Mouse (Mus musculus): ENCODE data around the gene Tbl3. TPM values are rescaled to one million over a fixed set of nuclear protein-coding genes. Genes with fewer than 3 reads are reported as not detected.

Tbl3 gene
- polyA plus RNA-seq, 1 experiment from 2014 or later: 25.2 TPM

- Histone ChIP-seq H3K9ac (ENCODE audit: low read depth, low read length) (peak overlapping the region; percentile 71), H3K27me3 (replicated peaks; ENCODE audit: control insufficient read depth, insufficient read depth, low read length) (peaks cover 3% of the 10 kb centered on the region; the same call in 1 of the 2 replicates), H3K9me3 (ENCODE audit: control insufficient read depth) (no peaks in the 10 kb centered on the region), H3K36me3 (ENCODE audit: control insufficient read depth, insufficient read depth) (peaks cover 19% of the 10 kb centered on the region; the same call in 1 of the 2 replicates), H3K4me1 (replicated peaks; ENCODE audit: control insufficient read depth, insufficient read depth, low read length) (no peaks in the 10 kb centered on the region), H3K4me2 (replicated peaks; ENCODE audit: low read depth) (peak overlapping the region; percentile 82), H3K4me3 (ENCODE audit: low read depth, low read length) (peak overlapping the region; percentile 86), H3K27ac (ENCODE audit: low read depth, low read length) (peak overlapping the region; percentile 89)
- no peak for TF ChIP-seq CTCF (IDR thresholded peaks at IDR 0.05; ENCODE audit: low read depth)
- ATAC-seq: no peak
- 4% methylated on average over 51 of the region's 51 CpGs for WGBS
Observed at GRCm38 (mm10) chr17:24695326-24696010, 12.0 kb downstream of the Tbl3 start.

DNA sequence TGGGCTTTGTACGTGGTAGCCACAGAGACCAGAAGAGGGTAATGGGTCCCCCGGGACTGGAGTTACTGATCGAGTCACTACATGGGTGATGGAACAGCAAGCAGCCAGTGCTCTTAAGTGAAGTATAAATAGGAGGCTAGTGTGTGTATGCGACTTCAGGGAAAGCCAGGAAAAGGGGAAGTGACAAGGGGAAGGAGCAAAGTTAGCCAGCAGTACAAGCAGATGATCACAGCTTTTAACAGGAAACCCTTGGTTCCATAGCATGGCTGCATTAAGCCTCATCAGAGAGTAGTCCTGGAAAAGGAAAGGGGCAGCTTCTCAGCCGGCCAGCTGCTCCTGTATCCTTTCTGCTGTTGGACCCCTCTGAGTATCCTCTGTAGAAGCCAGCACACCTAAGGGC, 15.1 kb downstream of the Tbl3 start:
- Histone ChIP-seq H3K4me1 (replicated peaks; ENCODE audit: control insufficient read depth, insufficient read depth, low read length) (peaks cover 6% of the 10 kb centered on the region; the same call in 1 of the 2 replicates), H3K9me3 (ENCODE audit: control insufficient read depth) (no peaks in the 10 kb centered on the region), H3K27ac (ENCODE audit: low read depth, low read length) (no peak overlapping the region), H3K4me3 (ENCODE audit: low read depth, low read length) (no peak overlapping the region), H3K9ac (ENCODE audit: low read depth, low read length) (no peak overlapping the region), H3K4me2 (replicated peaks; ENCODE audit: low read depth) (no peak overlapping the region), H3K27me3 (replicated peaks; ENCODE audit: control insufficient read depth, insufficient read depth, low read length) (peaks cover 33% of the 10 kb centered on the region), H3K36me3 (ENCODE audit: control insufficient read depth, insufficient read depth) (peaks cover 10% of the 10 kb centered on the region; the same call in 1 of the 2 replicates)
- ATAC-seq: no peak
- TF ChIP-seq CTCF (IDR thresholded peaks at IDR 0.05; ENCODE audit: low read depth): no peak
- 83% methylated on average over 5 of the region's 5 CpGs for WGBS

- H3K9ac ChIP-seq (ENCODE audit: low read depth, low read length): peak within 1 kb of the TSS; percentile 37
- TF ChIP-seq CTCF (IDR thresholded peaks at IDR 0.05; ENCODE audit: low read depth): 0 out of 2 replicates have a peak, but pooled peaks have one; percentile 12
- no peak within 1 kb of the TSS for H3K27ac ChIP-seq (ENCODE audit: low read depth, low read length)
- peak within 1 kb of the TSS; percentile 38 for H3K4me3 ChIP-seq (ENCODE audit: low read depth, low read length)
- H3K4me1 ChIP-seq (replicated peaks; ENCODE audit: control insufficient read depth, insufficient read depth, low read length): peaks cover 6% of the 10 kb centered on the region; the same call in 1 of the 2 replicates
- peaks cover 36% of the 10 kb centered on the region for H3K27me3 ChIP-seq (replicated peaks; ENCODE audit: control insufficient read depth, insufficient read depth, low read length)
- peaks cover 10% of the 10 kb centered on the region; the same call in 1 of the 2 replicates for H3K36me3 ChIP-seq (ENCODE audit: control insufficient read depth, insufficient read depth)
- WGBS: 2% methylated on average over 46 of the region's 55 CpGs
- ATAC-seq: no peak
- peak within 1 kb of the TSS; percentile 65 for H3K4me2 ChIP-seq (replicated peaks; ENCODE audit: low read depth)
- no peaks in the 10 kb centered on the region for H3K9me3 ChIP-seq (ENCODE audit: control insufficient read depth)
Observed at GRCm38 (mm10) chr17:24689251-24690081, 18.0 kb downstream of the Tbl3 start, which contains the start of gene Syngr3. Gene Syngr3 (minus strand): TSS chr17:24689955.

GRCm38 (mm10) chr17:24687599-24687998, 19.9 kb downstream of the Tbl3 start:
- peaks cover 6% of the 10 kb centered on the region; the same call in 1 of the 2 replicates for H3K4me1 ChIP-seq (replicated peaks; ENCODE audit: control insufficient read depth, insufficient read depth, low read length)
- H3K27ac ChIP-seq (ENCODE audit: low read depth, low read length): no peak overlapping the region
- H3K36me3 ChIP-seq (ENCODE audit: control insufficient read depth, insufficient read depth): peaks cover 4% of the 10 kb centered on the region; the same call in 1 of the 2 replicates
- WGBS: 23% methylated on average over 23 of the region's 23 CpGs
- peak overlapping the region; percentile 38 for H3K4me3 ChIP-seq (ENCODE audit: low read depth, low read length)
- ATAC-seq: no peak
- H3K4me2 ChIP-seq (replicated peaks; ENCODE audit: low read depth): peak overlapping the region; percentile 61
- no peak overlapping the region for H3K9ac ChIP-seq (ENCODE audit: low read depth, low read length)
- H3K27me3 ChIP-seq (replicated peaks; ENCODE audit: control insufficient read depth, insufficient read depth, low read length): peaks cover 36% of the 10 kb centered on the region
- H3K9me3 ChIP-seq (ENCODE audit: control insufficient read depth): no peaks in the 10 kb centered on the region
- TF ChIP-seq CTCF (IDR thresholded peaks at IDR 0.05; ENCODE audit: low read depth): no peak

- peak overlapping the region; percentile 61 for H3K4me2 ChIP-seq (replicated peaks; ENCODE audit: low read depth)
- peaks cover 36% of the 10 kb centered on the region for H3K27me3 ChIP-seq (replicated peaks; ENCODE audit: control insufficient read depth, insufficient read depth, low read length)
- WGBS: under 1% methylated on average over 25 of the region's 25 CpGs
- peaks cover 6% of the 10 kb centered on the region; the same call in 1 of the 2 replicates for H3K4me1 ChIP-seq (replicated peaks; ENCODE audit: control insufficient read depth, insufficient read depth, low read length)
- no peaks in the 10 kb centered on the region for H3K9me3 ChIP-seq (ENCODE audit: control insufficient read depth)
- peak; percentile 46 for ATAC-seq
- no peak overlapping the region for H3K27ac ChIP-seq (ENCODE audit: low read depth, low read length)
- peaks cover under 1% of the 10 kb centered on the region; the same call in 1 of the 2 replicates for H3K36me3 ChIP-seq (ENCODE audit: control insufficient read depth, insufficient read depth)
- peak overlapping the region; percentile 26; the same call in 1 of the 2 replicates for H3K9ac ChIP-seq (ENCODE audit: low read depth, low read length)
- peak; percentile 11; the same call in 1 of the 2 replicates for TF ChIP-seq CTCF (IDR thresholded peaks at IDR 0.05; ENCODE audit: low read depth)
- H3K4me3 ChIP-seq (ENCODE audit: low read depth, low read length): peak overlapping the region; percentile 38
Observed at GRCm38 (mm10) chr17:24687146-24687595, 20.3 kb downstream of the Tbl3 start.
